Mouse (Mus musculus): ENCODE measurements around the gene Ccdc62. TPM values are rescaled to one million over a fixed set of nuclear protein-coding genes. Genes with fewer than 3 reads are reported as not detected.

Ccdc62 gene
- polyA plus RNA-seq, 1 experiment from 2014 or later, result 6.2 TPM

- 83% methylated on average over 5 of the region's 5 CpGs for WGBS
- no peak for ATAC-seq (ENCODE audit: insufficient number of reproducible peaks, insufficient read depth, low FRiP score, low read depth)
Observed at GRCm38 (mm10) chr5:123893520-123893919, 37.0 kb upstream of the Ccdc62 start.

DNA sequence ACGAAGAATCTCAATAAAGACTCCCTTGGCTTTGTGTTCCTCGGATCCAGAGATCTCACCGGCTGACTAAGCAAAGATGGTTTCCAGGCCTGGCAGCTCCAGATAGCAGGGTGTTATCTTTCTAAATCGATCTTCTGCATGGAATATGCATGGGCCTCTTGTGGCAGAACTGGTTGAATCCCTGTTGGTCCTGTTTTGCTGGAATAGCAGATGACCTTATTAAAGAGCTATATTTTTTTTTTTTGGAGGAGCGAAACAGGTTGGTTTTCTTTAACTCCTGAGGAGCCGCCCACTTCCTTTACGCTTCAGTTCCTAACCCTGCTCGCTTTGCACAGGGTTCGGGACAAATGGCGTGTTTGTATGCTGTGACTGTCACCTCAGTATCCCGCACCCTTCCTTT lies 34.1 kb upstream of the Ccdc62 start:
- Histone ChIP-seq H3K27me3 (ENCODE audit: control insufficient read depth, insufficient read depth, low read length) (no peaks in the 10 kb centered on the region), H3K9me3 (ENCODE audit: control insufficient read depth, low read length) (no peaks in the 10 kb centered on the region), H3K4me2 (ENCODE audit: low read length) (no peak overlapping the region), H3K9ac (ENCODE audit: low read length) (no peak overlapping the region), H3K27ac (replicated peaks in 1 of 2; ENCODE audit: control insufficient read depth in 1 of 2, insufficient read depth in 1 of 2, low read depth in 2 of 2, low read length in 2 of 2) (no peak overlapping the region), H3K4me1 (ENCODE audit: control insufficient read depth in 2 of 2, insufficient read depth in 2 of 2, low read length in 2 of 2) (peaks cover 0 to 3% of the 10 kb centered on the region in 2 experiments; a peak in 1 of 4 replicates), H3K36me3 (ENCODE audit: control insufficient read depth, insufficient read depth, low read length) (no peaks in the 10 kb centered on the region), H3K4me3 (ENCODE audit: control insufficient read depth in 1 of 2, insufficient read depth in 1 of 2, low read depth in 1 of 2, low read length in 2 of 2) (no peak overlapping the region)
- ATAC-seq (ENCODE audit: insufficient number of reproducible peaks, insufficient read depth, low FRiP score, low read depth), result no peak
- WGBS, result 80% methylated on average over 11 of the region's 11 CpGs

More at GRCm38 (mm10) chr5:123893520-123893919, 37.0 kb upstream of the Ccdc62 start:
- no peak overlapping the region for H3K9ac ChIP-seq (ENCODE audit: low read length)
- no peaks in the 10 kb centered on the region for H3K9me3 ChIP-seq (ENCODE audit: control insufficient read depth, low read length)
- H3K4me3 ChIP-seq (ENCODE audit: control insufficient read depth in 1 of 2, insufficient read depth in 1 of 2, low read depth in 1 of 2, low read length in 2 of 2), result no peak overlapping the region
- no peak overlapping the region for H3K4me2 ChIP-seq (ENCODE audit: low read length)
- no peaks in the 10 kb centered on the region for H3K36me3 ChIP-seq (ENCODE audit: control insufficient read depth, insufficient read depth, low read length)
- H3K27me3 ChIP-seq (ENCODE audit: control insufficient read depth, insufficient read depth, low read length), result no peaks in the 10 kb centered on the region
- peaks cover 0 to 3% of the 10 kb centered on the region in 2 experiments; a peak in 1 of 4 replicates for H3K4me1 ChIP-seq (ENCODE audit: control insufficient read depth in 2 of 2, insufficient read depth in 2 of 2, low read length in 2 of 2)
- H3K27ac ChIP-seq (replicated peaks in 1 of 2; ENCODE audit: control insufficient read depth in 1 of 2, insufficient read depth in 1 of 2, low read depth in 2 of 2, low read length in 2 of 2), result no peak overlapping the region

- WGBS, result 77% methylated on average over 13 of the region's 13 CpGs
- no peaks in the 10 kb centered on the region for H3K4me1 ChIP-seq (ENCODE audit: control insufficient read depth in 2 of 2, insufficient read depth in 2 of 2, low read length in 2 of 2)
- no peak overlapping the region for H3K4me2 ChIP-seq (ENCODE audit: low read length)
- no peak overlapping the region for H3K27ac ChIP-seq (replicated peaks in 1 of 2; ENCODE audit: control insufficient read depth in 1 of 2, insufficient read depth in 1 of 2, low read depth in 2 of 2, low read length in 2 of 2)
- H3K4me3 ChIP-seq (ENCODE audit: control insufficient read depth in 1 of 2, insufficient read depth in 1 of 2, low read depth in 1 of 2, low read length in 2 of 2), result no peak overlapping the region
- no peak for ATAC-seq (ENCODE audit: insufficient number of reproducible peaks, insufficient read depth, low FRiP score, low read depth)
- H3K27me3 ChIP-seq (ENCODE audit: control insufficient read depth, insufficient read depth, low read length), result no peaks in the 10 kb centered on the region
- no peaks in the 10 kb centered on the region for H3K9me3 ChIP-seq (ENCODE audit: control insufficient read depth, low read length)
- H3K36me3 ChIP-seq (ENCODE audit: control insufficient read depth, insufficient read depth, low read length), result no peaks in the 10 kb centered on the region
- no peak overlapping the region for H3K9ac ChIP-seq (ENCODE audit: low read length)
Observed at GRCm38 (mm10) chr5:123897352-123897751, 33.1 kb upstream of the Ccdc62 start.

DNA sequence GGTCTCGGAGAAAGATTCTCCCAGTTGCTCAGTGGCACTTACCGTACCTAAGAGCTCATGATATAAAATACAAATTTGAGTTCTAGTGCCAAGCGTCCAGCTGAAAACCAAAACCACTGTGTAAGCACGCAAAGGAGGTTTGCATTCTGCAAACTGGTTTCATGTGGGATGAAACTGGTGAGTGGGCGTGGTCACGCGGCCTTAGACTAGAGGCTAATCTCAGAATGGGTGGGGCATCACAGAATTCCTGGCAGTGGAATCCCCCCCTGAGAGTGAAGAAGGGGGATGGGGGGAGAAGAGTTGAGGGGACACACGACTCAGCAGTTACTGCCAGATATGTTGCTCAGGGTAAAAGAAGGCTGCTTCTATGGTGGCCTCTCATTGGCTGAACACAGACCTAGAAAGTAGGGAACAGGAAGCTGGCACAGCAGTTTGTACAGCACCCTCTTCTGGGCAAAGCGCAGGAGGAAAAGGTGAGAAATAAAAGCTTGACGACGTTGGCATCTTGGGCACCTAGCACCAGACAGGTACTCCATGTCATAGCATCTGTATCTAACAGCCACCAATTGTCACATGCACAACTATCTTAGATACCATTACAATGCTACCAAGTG lies 26.3 kb upstream of the Ccdc62 start:
- Histone ChIP-seq H3K9me3 (ENCODE audit: control insufficient read depth, low read length) (no peaks in the 10 kb centered on the region), H3K4me1 (ENCODE audit: control insufficient read depth in 2 of 2, insufficient read depth in 2 of 2, low read length in 2 of 2) (peaks cover 7 to 12% of the 10 kb centered on the region in 2 experiments), H3K9ac (ENCODE audit: low read length) (no peak overlapping the region), H3K27me3 (ENCODE audit: control insufficient read depth, insufficient read depth, low read length) (no peaks in the 10 kb centered on the region), H3K4me3 (ENCODE audit: control insufficient read depth in 1 of 2, insufficient read depth in 1 of 2, low read depth in 1 of 2, low read length in 2 of 2) (no peak overlapping the region), H3K27ac (replicated peaks in 1 of 2; ENCODE audit: control insufficient read depth in 1 of 2, insufficient read depth in 1 of 2, low read depth in 2 of 2, low read length in 2 of 2) (no peak overlapping the region), H3K4me2 (ENCODE audit: low read length) (no peak overlapping the region), H3K36me3 (ENCODE audit: control insufficient read depth, insufficient read depth, low read length) (peaks cover 11% of the 10 kb centered on the region)
- 60% methylated on average over 11 of the region's 11 CpGs for WGBS
- no peak for ATAC-seq (ENCODE audit: insufficient number of reproducible peaks, insufficient read depth, low FRiP score, low read depth)

DNA sequence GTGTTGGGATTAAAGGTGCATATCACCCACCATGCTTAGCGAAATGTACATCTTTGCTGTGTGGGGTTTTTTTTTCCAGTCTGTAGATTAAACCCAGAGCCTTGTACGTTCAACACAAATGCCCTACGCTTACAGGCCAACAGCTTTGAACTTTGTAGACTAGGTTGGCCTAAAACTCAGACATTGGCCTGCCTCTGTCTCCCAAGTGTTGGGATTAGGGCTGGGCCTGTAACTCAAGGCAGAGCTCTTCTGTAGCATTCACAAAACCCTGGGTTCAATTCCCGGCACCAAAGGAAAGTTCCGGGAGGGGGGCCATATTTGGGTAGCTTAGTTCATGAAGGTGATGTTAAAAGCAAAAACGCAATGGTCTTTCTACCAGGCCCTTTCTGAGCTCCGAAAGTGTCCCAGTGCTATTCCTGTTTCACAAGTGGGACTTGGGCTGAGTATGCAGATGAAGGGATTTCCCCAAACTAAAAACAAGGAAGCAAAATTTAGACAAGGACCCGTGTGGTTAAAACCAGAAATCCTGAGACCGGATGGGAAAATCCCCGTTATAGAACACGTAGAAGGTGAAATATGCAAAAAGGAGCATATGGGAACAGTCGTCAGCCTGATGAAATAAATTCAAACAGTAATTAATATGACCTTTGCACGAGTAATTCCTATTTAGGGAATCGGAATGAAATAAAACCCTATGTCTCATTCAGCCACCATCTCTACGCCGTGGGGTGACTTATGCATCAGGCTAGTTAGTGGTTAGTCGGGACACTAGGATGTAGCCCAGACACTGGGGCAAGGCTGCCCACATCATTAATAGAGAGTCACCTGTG lies 24.1 kb upstream of the Ccdc62 start:
- Histone ChIP-seq H3K9ac (ENCODE audit: low read length) (peak overlapping the region; percentile 14), H3K4me3 (ENCODE audit: control insufficient read depth in 1 of 2, insufficient read depth in 1 of 2, low read depth in 1 of 2, low read length in 2 of 2) (peak overlapping the region; percentile 6 to 91; a peak in 2 of 4 replicates), H3K4me1 (ENCODE audit: control insufficient read depth in 2 of 2, insufficient read depth in 2 of 2, low read length in 2 of 2) (peaks cover 7 to 12% of the 10 kb centered on the region in 2 experiments), H3K4me2 (ENCODE audit: low read length) (peak overlapping the region; percentile 86), H3K27me3 (ENCODE audit: control insufficient read depth, insufficient read depth, low read length) (no peaks in the 10 kb centered on the region), H3K27ac (replicated peaks in 1 of 2; ENCODE audit: control insufficient read depth in 1 of 2, insufficient read depth in 1 of 2, low read depth in 2 of 2, low read length in 2 of 2) (no peak overlapping the region), H3K36me3 (ENCODE audit: control insufficient read depth, insufficient read depth, low read length) (peaks cover 32% of the 10 kb centered on the region), H3K9me3 (ENCODE audit: control insufficient read depth, low read length) (no peaks in the 10 kb centered on the region)
- 73% methylated on average over 17 of the region's 17 CpGs for WGBS
- ATAC-seq (ENCODE audit: insufficient number of reproducible peaks, insufficient read depth, low FRiP score, low read depth), result no peak

DNA sequence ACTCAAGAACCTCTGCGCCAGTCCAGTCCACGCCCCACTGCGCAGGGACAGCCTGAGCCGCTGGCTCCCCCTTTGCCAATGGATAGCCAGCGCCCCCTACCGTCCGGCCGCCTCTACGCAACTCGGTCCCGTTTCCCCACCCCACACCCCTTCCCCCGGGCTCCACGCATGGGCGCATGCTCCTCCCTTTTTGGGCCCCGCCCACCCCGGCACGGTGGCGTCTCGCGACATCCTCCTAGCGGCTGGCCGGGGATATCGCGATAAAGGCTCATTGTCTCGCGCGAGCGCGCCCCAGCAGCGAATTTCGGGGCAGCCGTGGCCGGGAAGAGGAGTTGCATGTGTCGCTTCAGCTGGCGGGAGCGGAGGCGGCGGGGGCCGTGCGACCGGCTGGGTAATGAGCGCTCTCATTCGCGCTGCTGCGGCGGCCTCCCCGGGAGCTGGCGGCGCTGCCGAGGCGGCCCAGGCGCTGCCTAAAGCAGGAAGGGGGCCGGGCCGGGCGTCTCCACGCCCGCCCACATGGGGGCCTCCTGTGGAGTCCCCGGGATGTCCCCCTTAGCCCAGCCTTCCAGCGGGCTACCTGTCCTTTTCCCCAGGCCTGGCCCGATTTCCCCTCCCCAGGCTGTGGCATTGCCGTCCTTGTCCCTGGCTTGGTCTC lies 23.4 kb upstream of the Ccdc62 start, which contains the start of gene Denr:
Gene Denr (plus strand): TSS at position 200 of the 655 bp plus-strand sequence.
- Histone ChIP-seq H3K27ac (replicated peaks in 1 of 2; ENCODE audit: control insufficient read depth in 1 of 2, insufficient read depth in 1 of 2, low read depth in 2 of 2, low read length in 2 of 2) (peak within 1 kb of the TSS; percentile 78 to 83; a peak in 3 of 4 replicates), H3K9me3 (ENCODE audit: control insufficient read depth, low read length) (no peaks in the 10 kb centered on the region), H3K4me2 (ENCODE audit: low read length) (peak within 1 kb of the TSS; percentile 86), H3K4me1 (ENCODE audit: control insufficient read depth in 2 of 2, insufficient read depth in 2 of 2, low read length in 2 of 2) (peaks cover 7 to 12% of the 10 kb centered on the region in 2 experiments), H3K4me3 (ENCODE audit: control insufficient read depth in 1 of 2, insufficient read depth in 1 of 2, low read depth in 1 of 2, low read length in 2 of 2) (peak within 1 kb of the TSS; percentile 72 to 91), H3K9ac (ENCODE audit: low read length) (peak within 1 kb of the TSS; percentile 98), H3K36me3 (ENCODE audit: control insufficient read depth, insufficient read depth, low read length) (peaks cover 37% of the 10 kb centered on the region), H3K27me3 (ENCODE audit: control insufficient read depth, insufficient read depth, low read length) (no peaks in the 10 kb centered on the region)
- ATAC-seq (ENCODE audit: insufficient number of reproducible peaks, insufficient read depth, low FRiP score, low read depth), result peak; percentile 92
- under 1% methylated on average over 61 of the region's 61 CpGs for WGBS

GRCm38 (mm10) chr5:123907631-123907977 lies 22.9 kb upstream of the Ccdc62 start:
- Histone ChIP-seq H3K36me3 (ENCODE audit: control insufficient read depth, insufficient read depth, low read length) (peaks cover 40% of the 10 kb centered on the region), H3K27ac (replicated peaks in 1 of 2; ENCODE audit: control insufficient read depth in 1 of 2, insufficient read depth in 1 of 2, low read depth in 2 of 2, low read length in 2 of 2) (peak overlapping the region in 1 of 2 experiments; percentile 83; a peak in 2 of 4 replicates), H3K9me3 (ENCODE audit: control insufficient read depth, low read length) (no peaks in the 10 kb centered on the region), H3K27me3 (ENCODE audit: control insufficient read depth, insufficient read depth, low read length) (no peaks in the 10 kb centered on the region), H3K4me3 (ENCODE audit: control insufficient read depth in 1 of 2, insufficient read depth in 1 of 2, low read depth in 1 of 2, low read length in 2 of 2) (peak overlapping the region; percentile 72 to 91), H3K9ac (ENCODE audit: low read length) (peak overlapping the region; percentile 98), H3K4me1 (ENCODE audit: control insufficient read depth in 2 of 2, insufficient read depth in 2 of 2, low read length in 2 of 2) (peaks cover 7 to 12% of the 10 kb centered on the region in 2 experiments), H3K4me2 (ENCODE audit: low read length) (peak overlapping the region; percentile 86)
- ATAC-seq (ENCODE audit: insufficient number of reproducible peaks, insufficient read depth, low FRiP score, low read depth), result no peak
- 2% methylated on average over 10 of the region's 10 CpGs for WGBS

All from heart, embryonic 14.5 days (tissue).